Mouse (Mus musculus): ENCODE data around the gene Kat2b. TPM values are rescaled to one million over a fixed set of nuclear protein-coding genes. Genes with fewer than 3 reads are reported as not detected.

Gene Kat2b
- polyA plus RNA-seq, 1 experiment = 25.9 TPM

- Histone ChIP-seq H3K9ac (ENCODE audit: low read depth, poor library complexity, severe bottlenecking) (no peak overlapping the region), H3K4me1 (ENCODE audit: control insufficient read depth, insufficient read depth, low read length) (peaks cover 3% of the 10 kb centered on the region), H3K27me3 (ENCODE audit: control insufficient read depth, insufficient read depth, low read length, poor library complexity, severe bottlenecking) (no peaks in the 10 kb centered on the region), H3K36me3 (ENCODE audit: control insufficient read depth, insufficient read depth, low read length, poor library complexity, severe bottlenecking) (no peaks in the 10 kb centered on the region), H3K27ac (ENCODE audit: insufficient read depth, low read length) (no peak overlapping the region), H3K4me3 (ENCODE audit: low read depth, low read length) (no peak overlapping the region), H3K9me3 (replicated peaks; ENCODE audit: control insufficient read depth, insufficient read depth, low read length, poor library complexity, severe bottlenecking) (no peaks in the 10 kb centered on the region)
- TF ChIP-seq CTCF (IDR thresholded peaks at IDR 0.05; ENCODE audit: low read depth, low read length) (no peak), POLR2A (IDR thresholded peaks at IDR 0.05; ENCODE audit: insufficient read depth, low read length) (no peak)
These were observed 52.7 kb downstream of the Kat2b start for GRCm38 (mm10) chr17:53619391-53619790.

GRCm38 (mm10) chr17:53620611-53621010 is 54.0 kb downstream of the Kat2b start:
- Histone ChIP-seq H3K27ac (ENCODE audit: insufficient read depth, low read length) (no peak overlapping the region), H3K27me3 (ENCODE audit: control insufficient read depth, insufficient read depth, low read length, poor library complexity, severe bottlenecking) (no peaks in the 10 kb centered on the region), H3K9me3 (replicated peaks; ENCODE audit: control insufficient read depth, insufficient read depth, low read length, poor library complexity, severe bottlenecking) (no peaks in the 10 kb centered on the region), H3K9ac (ENCODE audit: low read depth, poor library complexity, severe bottlenecking) (no peak overlapping the region), H3K4me3 (ENCODE audit: low read depth, low read length) (no peak overlapping the region), H3K36me3 (ENCODE audit: control insufficient read depth, insufficient read depth, low read length, poor library complexity, severe bottlenecking) (peaks cover 3% of the 10 kb centered on the region; the same call in 1 of the 2 replicates), H3K4me1 (ENCODE audit: control insufficient read depth, insufficient read depth, low read length) (peaks cover 3% of the 10 kb centered on the region)
- no peak for TF ChIP-seq EP300 (IDR thresholded peaks at IDR 0.05; ENCODE audit: insufficient read depth, low read depth, low read length)
- no peak for TF ChIP-seq POLR2A (IDR thresholded peaks at IDR 0.05; ENCODE audit: insufficient read depth, low read length)
- TF ChIP-seq CTCF (IDR thresholded peaks at IDR 0.05; ENCODE audit: low read depth, low read length) = no peak

GRCm38 (mm10) chr17:53622125-53622524 is 55.5 kb downstream of the Kat2b start:
- peaks cover 7% of the 10 kb centered on the region for H3K36me3 ChIP-seq (ENCODE audit: control insufficient read depth, insufficient read depth, low read length, poor library complexity, severe bottlenecking)

DNA sequence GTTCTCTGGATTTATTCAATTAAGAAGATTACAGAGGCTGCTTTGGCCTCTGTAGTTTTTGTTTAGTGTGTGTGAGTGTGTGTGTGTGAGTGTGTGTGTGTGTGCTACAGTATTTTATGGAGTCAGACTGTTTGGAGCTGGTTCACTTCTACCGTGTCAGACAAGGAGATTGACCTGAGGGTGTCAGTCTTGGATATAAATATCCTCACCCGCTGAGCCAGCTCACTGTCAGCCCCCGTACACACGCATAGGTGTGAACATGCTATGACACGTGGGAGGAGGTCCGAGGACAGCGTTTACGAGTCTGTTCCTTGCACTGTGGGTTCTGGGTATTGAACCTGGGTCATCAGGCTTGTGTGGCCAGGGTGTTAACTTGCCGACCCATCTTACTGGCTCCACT is 57.1 kb downstream of the Kat2b start:
- H3K36me3 ChIP-seq (ENCODE audit: control insufficient read depth, insufficient read depth, low read length, poor library complexity, severe bottlenecking) = peaks cover 7% of the 10 kb centered on the region
- TF ChIP-seq EP300 (IDR thresholded peaks at IDR 0.05; ENCODE audit: insufficient read depth, low read depth, low read length) (no peak), CTCF (IDR thresholded peaks at IDR 0.05; ENCODE audit: low read depth, low read length) (no peak), POLR2A (IDR thresholded peaks at IDR 0.05; ENCODE audit: insufficient read depth, low read length) (no peak)
- H3K4me3 ChIP-seq (ENCODE audit: low read depth, low read length) = no peak overlapping the region
- peaks cover 3% of the 10 kb centered on the region for H3K4me1 ChIP-seq (ENCODE audit: control insufficient read depth, insufficient read depth, low read length)
- H3K27me3 ChIP-seq (ENCODE audit: control insufficient read depth, insufficient read depth, low read length, poor library complexity, severe bottlenecking) = no peaks in the 10 kb centered on the region
- no peaks in the 10 kb centered on the region for H3K9me3 ChIP-seq (replicated peaks; ENCODE audit: control insufficient read depth, insufficient read depth, low read length, poor library complexity, severe bottlenecking)
- no peak overlapping the region for H3K9ac ChIP-seq (ENCODE audit: low read depth, poor library complexity, severe bottlenecking)
- no peak overlapping the region for H3K27ac ChIP-seq (ENCODE audit: insufficient read depth, low read length)

More at GRCm38 (mm10) chr17:53622125-53622524, 55.5 kb downstream of the Kat2b start:
- H3K9me3 ChIP-seq (replicated peaks; ENCODE audit: control insufficient read depth, insufficient read depth, low read length, poor library complexity, severe bottlenecking) = no peaks in the 10 kb centered on the region
- H3K27ac ChIP-seq (ENCODE audit: insufficient read depth, low read length) = no peak overlapping the region
- peaks cover 3% of the 10 kb centered on the region for H3K4me1 ChIP-seq (ENCODE audit: control insufficient read depth, insufficient read depth, low read length)
- no peak overlapping the region for H3K9ac ChIP-seq (ENCODE audit: low read depth, poor library complexity, severe bottlenecking)
- no peak for TF ChIP-seq CTCF (IDR thresholded peaks at IDR 0.05; ENCODE audit: low read depth, low read length)
- no peak for TF ChIP-seq POLR2A (IDR thresholded peaks at IDR 0.05; ENCODE audit: insufficient read depth, low read length)
- no peak for TF ChIP-seq EP300 (IDR thresholded peaks at IDR 0.05; ENCODE audit: insufficient read depth, low read depth, low read length)
- H3K4me3 ChIP-seq (ENCODE audit: low read depth, low read length) = no peak overlapping the region
- H3K27me3 ChIP-seq (ENCODE audit: control insufficient read depth, insufficient read depth, low read length, poor library complexity, severe bottlenecking) = no peaks in the 10 kb centered on the region

DNA sequence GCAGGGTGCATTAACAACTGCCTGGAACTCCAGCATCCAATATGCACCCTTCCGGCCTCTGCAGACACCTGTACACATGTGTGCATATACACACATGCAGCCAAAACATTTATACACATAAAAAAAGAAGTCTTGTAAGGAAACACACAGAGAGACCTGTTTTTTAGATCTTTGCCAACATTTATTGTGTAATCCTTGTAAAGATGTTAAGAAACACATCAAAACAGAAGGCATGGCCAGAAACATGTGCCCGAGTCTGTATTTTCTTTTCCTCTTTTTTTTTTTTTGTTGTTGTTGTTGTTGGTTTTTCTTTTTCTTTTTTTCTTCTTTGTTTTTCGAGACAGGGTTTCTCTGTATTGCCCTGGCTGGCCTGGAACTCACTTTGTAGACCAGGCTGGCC is 59.5 kb downstream of the Kat2b start:
- no peaks in the 10 kb centered on the region for H3K9me3 ChIP-seq (replicated peaks; ENCODE audit: control insufficient read depth, insufficient read depth, low read length, poor library complexity, severe bottlenecking)
- TF ChIP-seq EP300 (IDR thresholded peaks at IDR 0.05; ENCODE audit: insufficient read depth, low read depth, low read length) = no peak
- no peak for TF ChIP-seq CTCF (IDR thresholded peaks at IDR 0.05; ENCODE audit: low read depth, low read length)
- TF ChIP-seq POLR2A (IDR thresholded peaks at IDR 0.05; ENCODE audit: insufficient read depth, low read length) = no peak
- no peak overlapping the region for H3K27ac ChIP-seq (ENCODE audit: insufficient read depth, low read length)
- no peak overlapping the region for H3K9ac ChIP-seq (ENCODE audit: low read depth, poor library complexity, severe bottlenecking)
- H3K27me3 ChIP-seq (ENCODE audit: control insufficient read depth, insufficient read depth, low read length, poor library complexity, severe bottlenecking) = no peaks in the 10 kb centered on the region
- H3K4me3 ChIP-seq (ENCODE audit: low read depth, low read length) = no peak overlapping the region
- H3K36me3 ChIP-seq (ENCODE audit: control insufficient read depth, insufficient read depth, low read length, poor library complexity, severe bottlenecking) = peaks cover 7% of the 10 kb centered on the region
- H3K4me1 ChIP-seq (ENCODE audit: control insufficient read depth, insufficient read depth, low read length) = no peaks in the 10 kb centered on the region

DNA sequence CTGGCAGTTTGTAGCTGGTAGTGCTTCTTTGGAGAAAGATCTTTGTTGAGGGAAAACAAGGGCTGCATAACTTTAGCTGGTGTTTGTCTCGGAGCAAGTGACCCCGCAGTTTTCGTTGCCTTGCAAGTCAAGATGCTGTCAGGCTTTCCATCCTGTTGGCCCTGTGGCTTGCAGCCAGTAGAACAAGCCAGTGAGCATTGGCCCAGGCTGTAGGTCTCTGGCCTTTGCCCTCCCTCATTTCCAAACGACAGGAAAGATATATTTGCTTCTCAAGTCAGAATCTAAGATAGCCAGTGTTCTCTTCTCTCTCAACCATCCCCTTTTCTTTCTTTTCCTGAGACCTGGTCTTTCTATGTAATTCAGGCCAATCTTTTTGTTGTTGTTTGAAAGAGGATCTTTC is 60.8 kb downstream of the Kat2b start:
- peaks cover 8% of the 10 kb centered on the region for H3K36me3 ChIP-seq (ENCODE audit: control insufficient read depth, insufficient read depth, low read length, poor library complexity, severe bottlenecking)

More for the DNA sequence above, 60.8 kb downstream of the Kat2b start:
- Histone ChIP-seq H3K4me3 (ENCODE audit: low read depth, low read length) (no peak overlapping the region), H3K4me1 (ENCODE audit: control insufficient read depth, insufficient read depth, low read length) (no peaks in the 10 kb centered on the region), H3K9me3 (replicated peaks; ENCODE audit: control insufficient read depth, insufficient read depth, low read length, poor library complexity, severe bottlenecking) (no peaks in the 10 kb centered on the region), H3K27me3 (ENCODE audit: control insufficient read depth, insufficient read depth, low read length, poor library complexity, severe bottlenecking) (no peaks in the 10 kb centered on the region), H3K27ac (ENCODE audit: insufficient read depth, low read length) (no peak overlapping the region), H3K9ac (ENCODE audit: low read depth, poor library complexity, severe bottlenecking) (no peak overlapping the region)
- TF ChIP-seq POLR2A (IDR thresholded peaks at IDR 0.05; ENCODE audit: insufficient read depth, low read length) = no peak
- TF ChIP-seq CTCF (IDR thresholded peaks at IDR 0.05; ENCODE audit: low read depth, low read length) = no peak
- TF ChIP-seq EP300 (IDR thresholded peaks at IDR 0.05; ENCODE audit: insufficient read depth, low read depth, low read length) = no peak

All from ES-Bruce4 (cell line).